Mouse (Mus musculus): ENCODE measurements around the gene Hcrtr2.

DNA sequence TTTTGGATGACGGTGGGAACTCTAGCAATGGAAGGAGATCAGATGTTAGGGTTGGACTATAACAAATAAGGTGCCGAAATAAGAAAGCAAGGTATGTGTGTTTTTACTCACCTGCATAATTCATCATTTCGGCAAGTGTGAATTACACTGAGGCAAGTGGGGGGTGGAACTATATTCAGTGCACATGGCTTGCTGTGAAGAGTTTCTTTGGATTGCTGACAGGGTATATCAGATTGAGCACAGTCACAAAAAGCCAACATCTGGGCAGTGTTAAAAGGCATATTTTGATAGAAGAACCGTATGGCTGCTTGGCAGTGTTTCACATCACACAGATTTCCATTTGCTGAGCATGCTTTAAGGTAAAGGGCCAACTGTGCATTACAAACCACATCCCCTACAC is 126.7 kb downstream of the Hcrtr2 start:
- no peak for TF ChIP-seq CHD2 (IDR thresholded peaks at IDR 0.05; ENCODE audit: low read depth, low read length)
- TF ChIP-seq HCFC1 (IDR thresholded peaks at IDR 0.05; ENCODE audit: borderline replicate concordance, insufficient read depth, low read length): no peak

All from ES-E14 (cell line).